Mouse (Mus musculus): ENCODE data around the gene Tvp23a.

DNA sequence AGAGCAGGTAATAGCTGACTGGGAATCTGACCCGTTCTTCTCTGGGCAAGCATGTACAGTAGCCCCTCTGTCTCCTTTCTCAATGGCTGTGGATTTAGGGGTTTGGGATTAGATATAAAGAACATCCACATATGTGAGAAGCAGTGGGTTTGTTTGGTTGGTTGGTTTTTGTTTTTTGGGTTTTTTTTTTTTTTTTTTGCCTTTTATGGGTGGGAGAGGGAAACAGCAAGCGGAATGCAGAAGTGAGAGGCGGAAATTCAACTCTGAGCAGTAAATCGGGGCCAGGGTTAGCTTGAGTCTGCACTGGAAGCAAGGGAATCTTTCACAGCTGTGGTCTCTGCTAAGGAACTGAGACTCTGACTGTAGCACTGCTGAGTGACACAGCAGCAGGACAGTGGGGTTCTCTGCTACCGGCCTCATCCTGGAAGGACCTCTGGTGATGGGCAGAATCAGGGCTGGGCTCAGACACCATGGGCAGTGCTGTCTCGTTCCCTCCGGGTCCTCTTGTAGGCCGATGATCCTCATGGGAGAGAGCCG is 29.4 kb downstream of the Tvp23a start:
- TF ChIP-seq CTCF (IDR thresholded peaks at IDR 0.05; ENCODE audit: insufficient read depth, low read depth, low read length), result no peak
- TF ChIP-seq POLR2A (IDR thresholded peaks at IDR 0.05; ENCODE audit: insufficient read depth, low read depth, low read length), result no peak

Measured in olfactory bulb, adult 2 months (tissue).